Mouse (Mus musculus) 3134 (cell line): ENCODE results near the gene Cachd1.

Experiments
- DNase-seq: peaks from one replicate; pipeline ENCODE4 v3.0.0-alpha.2; 2011; ENCODE audit warnings: low spot score; ENCODE audit not compliant: insufficient read length; ENCODE audit errors: extremely low read depth

Cachd1 gene

GRCm38 (mm10) chr4:100787201-100787600 is 10.7 kb downstream of the Cachd1 start:
- DNase-seq: no peak

GRCm38 (mm10) chr4:100790176-100790575 is 13.7 kb downstream of the Cachd1 start:
- DNase-seq: no peak

- DNase-seq: no peak
Observed at GRCm38 (mm10) chr4:100793147-100793546, 16.7 kb downstream of the Cachd1 start.

- no peak for DNase-seq
Observed at GRCm38 (mm10) chr4:100795523-100795922, 19.0 kb downstream of the Cachd1 start.

- no peak for DNase-seq
Observed at GRCm38 (mm10) chr4:100800730-100801442, 24.4 kb downstream of the Cachd1 start.

GRCm38 (mm10) chr4:100801443-100801786 is 24.9 kb downstream of the Cachd1 start:
- no peak for DNase-seq

GRCm38 (mm10) chr4:100811057-100811695 is 34.7 kb downstream of the Cachd1 start:
- DNase-seq: no peak

GRCm38 (mm10) chr4:100811802-100812510 is 35.5 kb downstream of the Cachd1 start:
- DNase-seq: no peak

GRCm38 (mm10) chr4:100813767-100814461 is 37.4 kb downstream of the Cachd1 start:
- DNase-seq: no peak

- DNase-seq: no peak
Observed at GRCm38 (mm10) chr4:100819238-100819637, 42.8 kb downstream of the Cachd1 start.

- no peak for DNase-seq
Observed at GRCm38 (mm10) chr4:100822526-100822925, 46.1 kb downstream of the Cachd1 start.

- no peak for DNase-seq
Observed at GRCm38 (mm10) chr4:100827374-100827773, 50.9 kb downstream of the Cachd1 start.

GRCm38 (mm10) chr4:100828737-100829136 is 52.3 kb downstream of the Cachd1 start:
- no peak for DNase-seq

GRCm38 (mm10) chr4:100837205-100837604 is 60.7 kb downstream of the Cachd1 start:
- DNase-seq: no peak

GRCm38 (mm10) chr4:100842629-100843028 is 66.2 kb downstream of the Cachd1 start:
- DNase-seq: no peak

GRCm38 (mm10) chr4:100843119-100843518 is 66.6 kb downstream of the Cachd1 start:
- DNase-seq: no peak

- peak; percentile 48 for DNase-seq
Observed at GRCm38 (mm10) chr4:100850846-100851495, 74.5 kb downstream of the Cachd1 start.

GRCm38 (mm10) chr4:100852448-100852847 is 76.0 kb downstream of the Cachd1 start:
- DNase-seq: no peak

- DNase-seq: no peak
Observed at GRCm38 (mm10) chr4:100853426-100853825, 77.0 kb downstream of the Cachd1 start.

- no peak for DNase-seq
Observed at GRCm38 (mm10) chr4:100855373-100855772, 78.9 kb downstream of the Cachd1 start.

- DNase-seq: no peak
Observed at GRCm38 (mm10) chr4:100857411-100857869, 81.0 kb downstream of the Cachd1 start.
